Mouse (Mus musculus): ENCODE measurements at regions not wholly inside any gene's neighbourhood (a gene's known extent, or its start where the extent isn't known, plus 50 kb on each side); places are given as distances from the start of the nearest gene placed in this dataset.

DNA sequence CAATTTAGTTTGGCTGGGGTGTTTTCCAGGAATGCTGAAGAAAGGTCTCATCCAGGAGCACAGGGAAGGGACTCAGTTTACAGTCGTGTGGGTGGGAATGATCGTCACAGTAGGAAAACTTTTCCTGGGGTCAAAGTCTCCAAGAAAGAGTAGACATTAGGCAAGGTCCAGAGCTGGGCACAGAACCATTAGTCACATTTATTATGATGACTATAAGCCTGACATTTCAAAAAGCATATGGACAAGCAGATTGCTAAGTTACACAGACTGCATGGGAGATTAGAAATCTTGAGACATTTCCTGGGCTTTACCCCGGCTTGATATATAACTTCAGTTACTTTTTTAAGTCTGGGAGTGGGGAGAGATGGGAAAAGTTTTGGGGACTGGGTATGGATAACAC lies 139.6 kb upstream of the Map3k1 start:
- Histone ChIP-seq H3K4me3 (ENCODE audit: insufficient read depth in 1 of 2, low read depth in 1 of 2, low read length in 2 of 2, poor library complexity in 1 of 2, severe bottlenecking in 1 of 2) (no peak overlapping the region), H3K9ac (ENCODE audit: insufficient read depth, low read depth, low read length, poor library complexity, severe bottlenecking) (no peak overlapping the region), H3K4me1 (ENCODE audit: control insufficient read depth in 2 of 2, insufficient read depth in 2 of 2, low read length in 2 of 2, poor library complexity in 1 of 2) (peaks cover 0 to 7% of the 10 kb centered on the region in 2 experiments; a peak in 2 of 4 replicates), H3K27ac (ENCODE audit: insufficient read depth, low read depth, low read length, poor library complexity, severe bottlenecking) (no peak overlapping the region), H3K36me3 (ENCODE audit: control insufficient read depth, insufficient read depth, low read length, poor library complexity, severe bottlenecking) (no peaks in the 10 kb centered on the region), H3K9me3 (ENCODE audit: control insufficient read depth, insufficient read depth, low read depth, low read length) (no peaks in the 10 kb centered on the region)
- in situ Hi-C loops (cut with MboI; ENCODE audit: low sequenced_read_pairs in 2 of 2, unreplicated experiment in 2 of 2), result no loop called here
- no peak for DNase-seq (ENCODE audit: low read depth, low spot score)
- TF ChIP-seq CHD2 (IDR thresholded peaks at IDR 0.05; ENCODE audit: low read depth, low read length) (no peak), MAFK (IDR thresholded peaks at IDR 0.05; ENCODE audit: insufficient read depth, low read depth, low read length) (no peak), HCFC1 (IDR thresholded peaks at IDR 0.05; ENCODE audit: borderline replicate concordance, insufficient read depth, low read length) (no peak), ZNF384 (IDR thresholded peaks at IDR 0.05; ENCODE audit: low read depth, low read length) (no peak), ZC3H11A (IDR thresholded peaks at IDR 0.05; ENCODE audit: borderline replicate concordance, low read depth, low read length) (no peak)

- no peak for DNase-seq (ENCODE audit: low read depth, low spot score)
- Histone ChIP-seq H3K27ac (ENCODE audit: insufficient read depth, low read depth, low read length, poor library complexity, severe bottlenecking) (no peak overlapping the region), H3K4me1 (ENCODE audit: control insufficient read depth in 2 of 2, insufficient read depth in 2 of 2, low read length in 2 of 2, poor library complexity in 1 of 2) (peaks cover 0 to 2% of the 10 kb centered on the region in 2 experiments; a peak in 1 of 4 replicates), H3K9me3 (ENCODE audit: control insufficient read depth, insufficient read depth, low read depth, low read length) (no peaks in the 10 kb centered on the region), H3K36me3 (ENCODE audit: control insufficient read depth, insufficient read depth, low read length, poor library complexity, severe bottlenecking) (no peaks in the 10 kb centered on the region), H3K9ac (ENCODE audit: insufficient read depth, low read depth, low read length, poor library complexity, severe bottlenecking) (no peak overlapping the region), H3K4me3 (ENCODE audit: insufficient read depth in 1 of 2, low read depth in 1 of 2, low read length in 2 of 2, poor library complexity in 1 of 2, severe bottlenecking in 1 of 2) (no peak overlapping the region)
- TF ChIP-seq ZC3H11A (IDR thresholded peaks at IDR 0.05; ENCODE audit: borderline replicate concordance, low read depth, low read length), result no peak
- TF ChIP-seq MAFK (IDR thresholded peaks at IDR 0.05; ENCODE audit: insufficient read depth, low read depth, low read length), result peak; percentile 100
- TF ChIP-seq ZNF384 (IDR thresholded peaks at IDR 0.05; ENCODE audit: low read depth, low read length), result no peak
- in situ Hi-C loops (cut with MboI; ENCODE audit: low sequenced_read_pairs in 2 of 2, unreplicated experiment in 2 of 2), result no loop called here
Measured at GRCm38 (mm10) chr13:111950042-111950441, 141.2 kb upstream of the Map3k1 start.

DNA sequence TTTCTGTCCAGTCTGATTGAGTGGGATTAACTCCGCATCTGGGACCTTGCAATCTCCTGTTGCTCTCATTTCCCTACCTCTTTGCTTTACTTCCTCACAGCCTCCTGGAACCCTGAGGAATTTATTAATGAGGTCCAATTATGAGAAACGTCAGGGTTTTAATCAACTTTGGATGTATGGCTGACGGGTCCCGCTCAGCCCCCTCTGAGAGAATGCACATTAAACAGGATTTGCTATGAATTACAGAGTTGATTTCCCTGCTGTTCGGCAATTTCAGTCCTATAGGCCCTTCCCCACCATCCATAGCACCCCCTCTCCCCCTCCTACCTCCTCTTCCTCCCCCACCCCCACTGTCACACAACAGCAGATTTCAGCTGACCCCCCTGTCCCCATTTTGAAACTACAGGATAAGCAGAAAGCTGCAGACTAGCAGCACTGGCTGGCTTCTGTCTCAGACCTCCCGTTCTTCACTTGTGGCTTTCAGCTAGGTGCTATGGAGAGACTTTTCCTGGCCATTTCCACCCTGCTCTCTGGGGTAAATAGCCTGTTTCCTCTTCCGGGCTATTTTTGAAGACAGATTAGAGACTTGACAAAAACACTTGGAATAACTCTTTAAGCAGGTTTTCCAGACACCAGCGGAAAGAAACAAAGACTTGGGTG lies 145.2 kb upstream of the Map3k1 start:
- in situ Hi-C loops (cut with MboI; ENCODE audit: low sequenced_read_pairs in 2 of 2, unreplicated experiment in 2 of 2), result no loop called here
- H3K9ac ChIP-seq (ENCODE audit: insufficient read depth, low read depth, low read length, poor library complexity, severe bottlenecking), result no peak overlapping the region
- no peak overlapping the region for H3K4me3 ChIP-seq (ENCODE audit: insufficient read depth in 1 of 2, low read depth in 1 of 2, low read length in 2 of 2, poor library complexity in 1 of 2, severe bottlenecking in 1 of 2)
- no peaks in the 10 kb centered on the region for H3K36me3 ChIP-seq (ENCODE audit: control insufficient read depth, insufficient read depth, low read length, poor library complexity, severe bottlenecking)
- H3K27ac ChIP-seq (ENCODE audit: insufficient read depth, low read depth, low read length, poor library complexity, severe bottlenecking), result no peak overlapping the region
- H3K9me3 ChIP-seq (ENCODE audit: control insufficient read depth, insufficient read depth, low read depth, low read length), result no peaks in the 10 kb centered on the region
- peaks cover 0 to 2% of the 10 kb centered on the region in 2 experiments; a peak in 1 of 4 replicates for H3K4me1 ChIP-seq (ENCODE audit: control insufficient read depth in 2 of 2, insufficient read depth in 2 of 2, low read length in 2 of 2, poor library complexity in 1 of 2)
- no peak for DNase-seq (ENCODE audit: low read depth, low spot score)
- TF ChIP-seq CHD2 (IDR thresholded peaks at IDR 0.05; ENCODE audit: low read depth, low read length), result no peak
- no peak for TF ChIP-seq ZC3H11A (IDR thresholded peaks at IDR 0.05; ENCODE audit: borderline replicate concordance, low read depth, low read length)

- Histone ChIP-seq H3K27ac (ENCODE audit: insufficient read depth, low read depth, low read length, poor library complexity, severe bottlenecking) (no peak overlapping the region), H3K4me3 (ENCODE audit: insufficient read depth in 1 of 2, low read depth in 1 of 2, low read length in 2 of 2, poor library complexity in 1 of 2, severe bottlenecking in 1 of 2) (no peak overlapping the region), H3K4me1 (ENCODE audit: control insufficient read depth in 2 of 2, insufficient read depth in 2 of 2, low read length in 2 of 2, poor library complexity in 1 of 2) (peaks cover 0 to 2% of the 10 kb centered on the region in 2 experiments; a peak in 1 of 4 replicates), H3K9ac (ENCODE audit: insufficient read depth, low read depth, low read length, poor library complexity, severe bottlenecking) (no peak overlapping the region), H3K9me3 (ENCODE audit: control insufficient read depth, insufficient read depth, low read depth, low read length) (no peaks in the 10 kb centered on the region), H3K36me3 (ENCODE audit: control insufficient read depth, insufficient read depth, low read length, poor library complexity, severe bottlenecking) (no peaks in the 10 kb centered on the region)
- in situ Hi-C loops (cut with MboI; ENCODE audit: low sequenced_read_pairs in 2 of 2, unreplicated experiment in 2 of 2), result no loop called here
- no peak for TF ChIP-seq HCFC1 (IDR thresholded peaks at IDR 0.05; ENCODE audit: borderline replicate concordance, insufficient read depth, low read length)
- TF ChIP-seq ZNF384 (IDR thresholded peaks at IDR 0.05; ENCODE audit: low read depth, low read length), result no peak
- no peak for TF ChIP-seq ZC3H11A (IDR thresholded peaks at IDR 0.05; ENCODE audit: borderline replicate concordance, low read depth, low read length)
- no peak for TF ChIP-seq CHD2 (IDR thresholded peaks at IDR 0.05; ENCODE audit: low read depth, low read length)
- no peak for TF ChIP-seq MAFK (IDR thresholded peaks at IDR 0.05; ENCODE audit: insufficient read depth, low read depth, low read length)
- DNase-seq (ENCODE audit: low read depth, low spot score), result no peak
Measured at GRCm38 (mm10) chr13:111954520-111954884, 145.7 kb upstream of the Map3k1 start.

GRCm38 (mm10) chr13:111957118-111957517 lies 148.3 kb upstream of the Map3k1 start:
- Histone ChIP-seq H3K4me3 (ENCODE audit: insufficient read depth in 1 of 2, low read depth in 1 of 2, low read length in 2 of 2, poor library complexity in 1 of 2, severe bottlenecking in 1 of 2) (no peak overlapping the region), H3K9me3 (ENCODE audit: control insufficient read depth, insufficient read depth, low read depth, low read length) (no peaks in the 10 kb centered on the region), H3K27ac (ENCODE audit: insufficient read depth, low read depth, low read length, poor library complexity, severe bottlenecking) (no peak overlapping the region), H3K4me1 (ENCODE audit: control insufficient read depth in 2 of 2, insufficient read depth in 2 of 2, low read length in 2 of 2, poor library complexity in 1 of 2) (peaks cover 0 to 2% of the 10 kb centered on the region in 2 experiments; a peak in 1 of 4 replicates), H3K36me3 (ENCODE audit: control insufficient read depth, insufficient read depth, low read length, poor library complexity, severe bottlenecking) (no peaks in the 10 kb centered on the region), H3K9ac (ENCODE audit: insufficient read depth, low read depth, low read length, poor library complexity, severe bottlenecking) (no peak overlapping the region)
- in situ Hi-C loops (cut with MboI; ENCODE audit: low sequenced_read_pairs in 2 of 2, unreplicated experiment in 2 of 2), result no loop called here
- no peak for DNase-seq (ENCODE audit: low read depth, low spot score)
- TF ChIP-seq CHD2 (IDR thresholded peaks at IDR 0.05; ENCODE audit: low read depth, low read length), result no peak
- no peak for TF ChIP-seq HCFC1 (IDR thresholded peaks at IDR 0.05; ENCODE audit: borderline replicate concordance, insufficient read depth, low read length)
- TF ChIP-seq ZNF384 (IDR thresholded peaks at IDR 0.05; ENCODE audit: low read depth, low read length), result no peak
- no peak for TF ChIP-seq MAFK (IDR thresholded peaks at IDR 0.05; ENCODE audit: insufficient read depth, low read depth, low read length)
- no peak for TF ChIP-seq ZC3H11A (IDR thresholded peaks at IDR 0.05; ENCODE audit: borderline replicate concordance, low read depth, low read length)

Measured in ES-E14 (cell line).